Mouse (Mus musculus): ENCODE data around the gene Idh1. TPM values are rescaled to one million over a fixed set of nuclear protein-coding genes. Genes with fewer than 3 reads are reported as not detected.
A peak's percentile ranks its signal among the peaks of the same experiment; 100 is the strongest.

Idh1 gene
- polyA plus RNA-seq, 1 experiment from 2014 or later: 56.0 TPM

DNA sequence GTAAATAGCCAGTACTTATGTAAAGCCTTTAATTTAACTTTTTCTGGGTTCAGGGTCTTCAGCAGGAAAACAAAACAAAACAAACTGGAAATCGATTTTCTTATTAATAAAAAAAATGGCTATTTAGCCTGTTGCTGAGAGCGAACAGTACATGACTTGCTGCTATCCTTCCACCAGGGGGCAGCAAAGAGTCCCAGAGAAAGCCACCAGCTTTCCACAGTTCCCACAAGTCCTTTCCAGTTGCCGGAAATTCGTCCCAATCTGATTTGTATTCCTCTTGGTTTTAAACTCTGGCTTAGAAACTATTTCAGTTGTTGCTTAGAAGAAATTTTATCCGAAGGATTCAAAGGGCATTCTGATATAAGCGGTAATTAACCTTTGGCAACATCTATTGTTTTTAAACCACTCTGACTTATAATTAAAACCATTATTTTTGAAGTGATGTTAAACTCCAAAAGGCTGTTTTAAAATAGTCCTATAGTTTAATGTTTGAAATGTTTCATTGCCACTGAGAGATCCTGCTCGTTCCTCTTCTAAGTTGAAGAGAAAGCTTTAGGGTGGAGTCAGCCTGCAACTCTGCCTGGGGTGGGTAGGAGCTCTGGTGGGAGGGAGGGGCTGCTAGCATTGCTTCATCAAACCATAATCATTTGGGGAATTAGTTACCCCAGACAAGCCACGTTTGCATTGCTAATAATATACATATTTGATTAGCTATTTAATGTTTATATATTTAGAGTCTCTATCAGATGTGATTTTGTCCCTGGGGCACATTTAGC lies 74.1 kb downstream of the Idh1 start:
- 0 out of 2 replicates have a peak overlapping the region, but pooled peaks have one; percentile 11 for H3K27ac ChIP-seq
- H3K9ac ChIP-seq: no peak overlapping the region
- 8% methylated on average over 8 of the region's 8 CpGs for WGBS

DNA sequence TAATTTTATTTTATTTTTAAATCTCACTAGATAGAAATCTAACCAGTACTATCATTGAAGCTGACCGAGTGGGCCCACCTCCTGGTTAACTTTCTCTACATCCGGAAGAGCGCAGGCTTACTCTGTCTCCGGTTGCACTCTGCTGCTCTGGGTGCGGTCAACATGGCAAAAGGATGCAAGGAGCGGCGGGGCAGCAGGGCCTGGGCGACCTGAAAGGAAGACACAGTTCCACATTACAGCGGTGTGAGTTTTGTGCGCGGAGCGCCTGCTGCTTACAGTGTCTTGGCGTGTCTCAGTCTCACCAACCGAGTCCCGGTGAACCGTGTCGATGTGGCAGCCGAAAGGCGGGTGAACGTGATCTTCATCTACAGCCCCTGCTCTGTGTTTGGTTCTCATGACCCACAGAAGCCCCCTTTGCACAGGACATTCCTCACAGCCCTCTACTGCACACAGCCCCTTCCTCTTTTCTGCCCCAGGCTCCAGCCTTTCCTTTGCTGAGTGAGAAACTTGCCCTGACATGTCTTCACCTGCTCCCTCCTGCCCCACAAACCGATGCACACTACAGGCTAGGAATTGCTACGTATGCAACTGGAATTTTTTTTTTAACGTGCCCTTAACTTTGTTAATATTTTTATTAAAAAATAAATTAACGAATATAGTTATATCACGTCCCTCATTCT lies 76.4 kb downstream of the Idh1 start:
- 67% methylated on average over 25 of the region's 25 CpGs for WGBS
- no peak overlapping the region for H3K4me2 ChIP-seq
- H3K4me3 ChIP-seq: no peak overlapping the region

More for the DNA sequence above, 74.1 kb downstream of the Idh1 start:
- H3K27me3 ChIP-seq: no peaks in the 10 kb centered on the region
- H3K9me3 ChIP-seq (replicated peaks): no peaks in the 10 kb centered on the region
- H3K36me3 ChIP-seq: no peaks in the 10 kb centered on the region
- peaks cover 5% of the 10 kb centered on the region; the same call in 1 of the 2 replicates for H3K4me1 ChIP-seq (replicated peaks)
- H3K4me3 ChIP-seq: peak overlapping the region; percentile 12
- no peak for ATAC-seq (replicated peaks; ENCODE audit: insufficient number of reproducible peaks, insufficient read depth, low FRiP score, low read depth)
- peak overlapping the region; percentile 56 for H3K4me2 ChIP-seq

GRCm38 (mm10) chr1:65109196-65109595 lies 77.1 kb downstream of the Idh1 start:
- 90% methylated on average over 8 of the region's 8 CpGs for WGBS
- Histone ChIP-seq H3K36me3 (no peaks in the 10 kb centered on the region), H3K27ac (no peak overlapping the region), H3K9ac (no peak overlapping the region), H3K4me2 (no peak overlapping the region), H3K4me1 (replicated peaks) (peaks cover 5% of the 10 kb centered on the region; the same call in 1 of the 2 replicates), H3K27me3 (no peaks in the 10 kb centered on the region), H3K9me3 (replicated peaks) (no peaks in the 10 kb centered on the region), H3K4me3 (no peak overlapping the region)
- ATAC-seq (replicated peaks; ENCODE audit: insufficient number of reproducible peaks, insufficient read depth, low FRiP score, low read depth): no peak

More for the DNA sequence above, 76.4 kb downstream of the Idh1 start:
- Histone ChIP-seq H3K4me1 (replicated peaks) (peaks cover 5% of the 10 kb centered on the region; the same call in 1 of the 2 replicates), H3K36me3 (no peaks in the 10 kb centered on the region), H3K27me3 (no peaks in the 10 kb centered on the region), H3K27ac (no peak overlapping the region), H3K9ac (no peak overlapping the region), H3K9me3 (replicated peaks) (no peaks in the 10 kb centered on the region)
- ATAC-seq (replicated peaks; ENCODE audit: insufficient number of reproducible peaks, insufficient read depth, low FRiP score, low read depth): no peak

Other genes with a start within 250 kb of the Idh1 start
- gene Plekhm3, start 229.7 kb downstream of the Idh1 start, polyA plus RNA-seq (2015; fragmentation: Nextera tagmentation; extraction: Ambion mirVana): 5.8 and 7.7 TPM in 2 replicates
- gene Akr1cl, start 153.7 kb downstream of the Idh1 start, polyA plus RNA-seq (2015; fragmentation: Nextera tagmentation; extraction: Ambion mirVana): 0.64 and 0.84 TPM in 2 replicates
- gene Cryge, start 135.4 kb downstream of the Idh1 start, polyA plus RNA-seq (2015; fragmentation: Nextera tagmentation; extraction: Ambion mirVana): not detected in 2 replicates
- gene Crygd, start 123.0 kb downstream of the Idh1 start, polyA plus RNA-seq (2015; fragmentation: Nextera tagmentation; extraction: Ambion mirVana): not detected in 2 replicates
- gene Crygc, start 112.8 kb downstream of the Idh1 start, polyA plus RNA-seq (2015; fragmentation: Nextera tagmentation; extraction: Ambion mirVana): not detected in 2 replicates
- 0.63 TPM in 1 of 2 replicates, not detected in the other for gene Crygb, start 104.2 kb downstream of the Idh1 start, polyA plus RNA-seq (2015; fragmentation: Nextera tagmentation; extraction: Ambion mirVana)
- gene Cryga, start 83.1 kb downstream of the Idh1 start, polyA plus RNA-seq (2015; fragmentation: Nextera tagmentation; extraction: Ambion mirVana): not detected in 2 replicates
- not detected in 2 replicates for gene Gm28845, start 66.9 kb downstream of the Idh1 start, polyA plus RNA-seq (2015; fragmentation: Nextera tagmentation; extraction: Ambion mirVana)
- 0.14 and 0.38 TPM in 2 replicates for gene D630023F18Rik, start 63.3 kb downstream of the Idh1 start, polyA plus RNA-seq (2015; fragmentation: Nextera tagmentation; extraction: Ambion mirVana)
- gene Pikfyve, start 183 bp upstream of the Idh1 start, polyA plus RNA-seq (2015; fragmentation: Nextera tagmentation; extraction: Ambion mirVana): 5.0 and 6.8 TPM in 2 replicates
- gene Pth2r, start 95.6 kb upstream of the Idh1 start, polyA plus RNA-seq (2015; fragmentation: Nextera tagmentation; extraction: Ambion mirVana): not detected in 2 replicates

Measured in heart, embryonic 15.5 days (tissue).